Comparison of ENCODE assay signal across 17 mouse cellular contexts in the genomic region with DNA sequence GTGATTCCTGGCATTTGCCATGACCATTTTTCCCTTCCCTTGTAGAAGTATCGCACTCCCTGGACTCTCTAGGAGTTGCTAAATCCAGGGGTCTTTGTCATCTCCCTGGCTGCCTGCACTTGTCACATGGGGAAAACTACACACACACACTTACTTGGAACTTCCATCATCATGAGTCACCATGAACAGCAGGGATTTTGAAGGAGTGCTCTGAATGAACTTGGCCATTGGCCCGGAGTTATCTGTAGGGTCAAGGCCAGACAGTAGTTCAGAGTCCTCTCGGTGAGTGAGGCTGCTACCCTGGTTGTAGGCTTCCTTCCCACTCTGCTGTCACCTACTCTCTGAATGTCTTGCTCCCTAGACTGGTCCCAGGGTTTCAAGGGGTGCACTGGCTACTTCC. TPM values are rescaled to one million over a fixed set of nuclear protein-coding genes. Genes with fewer than 3 reads are reported as not detected.
A peak's percentile ranks its signal among the peaks of the same experiment; 100 is the strongest.
DNase-seq lines count a peak whose midpoint lies in the region; ATAC-seq lines count a peak whose summit lies in the region.
"Had no signal": no experiment of that assay in that cellular context is flagged by ENCODE, and none has a peak within 500 bp of the region (broad histone marks: within the 10 kb centered on the region; RNA-seq: fewer than 3 reads in every experiment).

No protein-coding gene starts in this region.

- no peaks in the 10 kb centered on the region for H3K4me1 ChIP-seq in heart, embryonic 10.5 days
- peaks cover 8 to 11% of the 10 kb centered on the region in 2 experiments for H3K4me1 ChIP-seq in heart, embryonic 14.5 days (ENCODE audit: control insufficient read depth in 2 of 2, insufficient read depth in 2 of 2, low read length in 2 of 2)
- no peaks in the 10 kb centered on the region for H3K4me1 ChIP-seq in neural tube, embryonic 15.5 days

- 74% methylated on average over 3 of the region's 3 CpGs for WGBS in heart, embryonic 10.5 days
- WGBS in heart, embryonic 14.5 days, result 36% methylated on average over 3 of the region's 3 CpGs
- WGBS in neural tube, embryonic 15.5 days, result 93% methylated on average over 3 of the region's 3 CpGs

- H3K27ac ChIP-seq in heart, embryonic 10.5 days, result no peak overlapping the region
- peak overlapping the region; percentile 7 to 17; a peak in 1 of 4 replicates for H3K27ac ChIP-seq in heart, embryonic 14.5 days (replicated peaks in 1 of 2; ENCODE audit: control insufficient read depth in 1 of 2, insufficient read depth in 1 of 2, low read depth in 2 of 2, low read length in 2 of 2)
- no peak overlapping the region for H3K27ac ChIP-seq in neural tube, embryonic 15.5 days (replicated peaks)
- H3K27ac ChIP-seq: hindbrain, postnatal 0 days had no signal

- no peak overlapping the region for H3K4me2 ChIP-seq in heart, embryonic 14.5 days (ENCODE audit: low read length)
- no peak overlapping the region for H3K4me2 ChIP-seq in neural tube, embryonic 15.5 days

- H3K36me3 ChIP-seq in heart, embryonic 10.5 days, result no peaks in the 10 kb centered on the region
- no peaks in the 10 kb centered on the region for H3K36me3 ChIP-seq in heart, embryonic 14.5 days (ENCODE audit: control insufficient read depth, insufficient read depth, low read length)
- H3K36me3 ChIP-seq in neural tube, embryonic 15.5 days, result no peaks in the 10 kb centered on the region

- H3K27me3 ChIP-seq in heart, embryonic 10.5 days (ENCODE audit: insufficient read depth, poor library complexity, severe bottlenecking), result 0 out of 2 replicates have a peak, but pooled peaks cover 4% of the 10 kb centered on the region
- no peaks in the 10 kb centered on the region for H3K27me3 ChIP-seq in heart, embryonic 14.5 days (ENCODE audit: control insufficient read depth, insufficient read depth, low read length)
- no peaks in the 10 kb centered on the region for H3K27me3 ChIP-seq in neural tube, embryonic 15.5 days (replicated peaks)

- no peak overlapping the region for H3K4me3 ChIP-seq in heart, embryonic 10.5 days
- no peak overlapping the region for H3K4me3 ChIP-seq in heart, embryonic 14.5 days (ENCODE audit: control insufficient read depth in 1 of 2, insufficient read depth in 1 of 2, low read depth in 1 of 2, low read length in 2 of 2)
- H3K4me3 ChIP-seq in neural tube, embryonic 15.5 days (replicated peaks), result no peak overlapping the region

- peak; percentile 45; the same call in 1 of the 2 replicates for ATAC-seq in heart, embryonic 14.5 days (ENCODE audit: insufficient number of reproducible peaks, insufficient read depth, low FRiP score, low read depth)
- ATAC-seq in neural tube, embryonic 15.5 days (ENCODE audit: low FRiP score), result no peak
- ATAC-seq: hindbrain, postnatal 0 days; midbrain, embryonic 16.5 days had no signal

- H3K9me3 ChIP-seq in heart, embryonic 10.5 days, result no peaks in the 10 kb centered on the region
- H3K9me3 ChIP-seq in heart, embryonic 14.5 days (ENCODE audit: control insufficient read depth, low read length), result no peaks in the 10 kb centered on the region
- H3K9me3 ChIP-seq in neural tube, embryonic 15.5 days (replicated peaks), result no peaks in the 10 kb centered on the region

- no peak overlapping the region for H3K9ac ChIP-seq in heart, embryonic 14.5 days (ENCODE audit: low read length)
- H3K9ac ChIP-seq in neural tube, embryonic 15.5 days (replicated peaks), result no peak overlapping the region

- peak; percentile 44 for DNase-seq in heart, adult 8-10 months (ENCODE audit: low spot score)
- DNase-seq in heart, embryonic 10.5 days (ENCODE audit: low spot score), result no peak
- DNase-seq in adrenal gland, adult 8-10 months, result peak; percentile 88
- peak; percentile 31 for DNase-seq in skeletal muscle tissue, adult 2 months (ENCODE audit: low read depth, low spot score)
- DNase-seq in thymus, adult 18-20 months, result no peak
- no peak for DNase-seq in T-cell, adult 2 months (ENCODE audit: low spot score)
- DNase-seq: B cell, adult 2 months; cerebellum, adult 18-20 months; kidney, postnatal 10 days; liver; lung, postnatal 4 days; thymus, postnatal 4 days had no signal

RNA-seq across cellular contexts. Expression of a gene that starts 12.9 kb away (rescaled TPM):
- total RNA-seq in heart, adult 8-10 months (2022), result 1 to 10 TPM; 1.2 to 2.2 (median 1.9) TPM
- not detected in 2 replicates for polyA plus RNA-seq in heart, embryonic 10.5 days (2016; fragmentation: Nextera tagmentation; extraction: Ambion mirVana)
- 1 to 10 TPM; 2.6 to 5.0 (median 3.2) TPM for total RNA-seq in adrenal gland, adult 8-10 months (2022)
- 0.66 and 0.68 TPM in 2 replicates for polyA plus RNA-seq in heart, embryonic 14.5 days (2014; fragmentation: Nextera tagmentation; extraction: Ambion mirVana)
- 0.26 and 0.28 TPM in 2 replicates for polyA plus RNA-seq in neural tube, embryonic 15.5 days (2015; fragmentation: Nextera tagmentation; extraction: Ambion mirVana)

RNA-seq across cellular contexts. Expression of a gene that starts 39.0 kb away (rescaled TPM):
- total RNA-seq in heart, adult 8-10 months (2022), result not detected
- not detected in 2 replicates for polyA plus RNA-seq in heart, embryonic 10.5 days (2016; fragmentation: Nextera tagmentation; extraction: Ambion mirVana)
- not detected for total RNA-seq in adrenal gland, adult 8-10 months (2022)
- not detected in 2 replicates for polyA plus RNA-seq in heart, embryonic 14.5 days (2014; fragmentation: Nextera tagmentation; extraction: Ambion mirVana)
- not detected in 2 replicates for polyA plus RNA-seq in neural tube, embryonic 15.5 days (2015; fragmentation: Nextera tagmentation; extraction: Ambion mirVana)
- total RNA-seq: hindbrain, postnatal 0 days; neutrophil, adult 5-6 weeks had no signal
- polyA plus RNA-seq: hindbrain, postnatal 0 days; midbrain, embryonic 16.5 days had no signal

Comparison
In these comparisons a context has a peak if more than half of its experiments do, and no peak if none do; other contexts are left out.
1. DNase-seq: peak in heart, adult 8-10 months (single experiment), adrenal gland, adult 8-10 months (single experiment) and skeletal muscle tissue, adult 2 months (single experiment); none in heart, embryonic 10.5 days (single experiment), thymus, adult 18-20 months (0 of 2) and T-cell, adult 2 months (single experiment).
2. H3K27ac ChIP-seq: peak in heart, embryonic 14.5 days (2 of 2); none in heart, embryonic 10.5 days (single experiment) and neural tube, embryonic 15.5 days (single experiment).